Mouse (Mus musculus): Measurements from ENCODE around the gene Fam189a1. TPM values are rescaled to one million over a fixed set of nuclear protein-coding genes. Genes with fewer than 3 reads are reported as not detected.

The Fam189a1 gene
- polyA plus RNA-seq, 1 experiment from 2014 or later, result 7.7 TPM

DNA sequence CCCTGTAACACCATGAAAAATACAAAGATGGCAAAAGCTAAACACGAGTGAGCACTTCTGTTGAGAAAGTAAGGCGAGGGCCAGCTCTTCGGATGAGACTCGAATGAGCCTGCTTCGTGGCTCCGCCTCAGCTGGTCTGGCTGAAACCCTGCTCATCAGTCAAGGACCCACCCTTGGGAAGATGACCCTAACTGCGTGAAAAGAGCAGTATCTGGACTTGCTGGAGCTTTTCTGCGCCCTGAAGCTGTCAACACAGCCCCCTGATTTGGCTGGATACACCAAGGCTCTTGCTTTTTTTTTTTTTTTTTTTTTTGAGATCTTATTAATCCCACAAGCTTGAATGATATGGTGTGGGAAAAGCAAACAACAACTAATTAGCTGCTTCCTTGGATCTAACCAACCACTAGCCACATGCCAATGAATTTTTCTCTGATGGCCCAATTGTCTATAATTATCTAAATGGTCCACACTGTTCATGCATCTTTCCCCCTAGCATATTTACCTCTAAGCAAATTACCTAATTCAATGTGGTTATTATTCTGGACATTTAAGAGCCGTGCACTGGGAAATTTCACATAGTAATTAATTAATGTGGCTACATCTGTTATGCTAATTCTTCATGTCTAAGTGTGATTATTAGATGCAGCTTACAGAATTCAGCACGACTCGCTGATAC, 272.0 kb downstream of the Fam189a1 start:
- H3K4me1 ChIP-seq, result no peaks in the 10 kb centered on the region
- no peaks in the 10 kb centered on the region for H3K9me3 ChIP-seq (replicated peaks)
- H3K9ac ChIP-seq, result no peak overlapping the region
- no peaks in the 10 kb centered on the region for H3K36me3 ChIP-seq
- H3K4me3 ChIP-seq, result no peak overlapping the region
- no peak for ATAC-seq (ENCODE audit: low FRiP score)
- WGBS, result 78% methylated on average over 11 of the region's 11 CpGs
- no peak overlapping the region for H3K27ac ChIP-seq
- no peaks in the 10 kb centered on the region for H3K27me3 ChIP-seq
- no peak overlapping the region for H3K4me2 ChIP-seq (replicated peaks)

GRCm38 (mm10) chr7:64882243-64882642, 274.1 kb downstream of the Fam189a1 start:
- H3K36me3 ChIP-seq, result no peaks in the 10 kb centered on the region
- H3K9me3 ChIP-seq (replicated peaks), result no peaks in the 10 kb centered on the region
- 69% methylated on average over 6 of the region's 6 CpGs for WGBS
- H3K4me3 ChIP-seq, result no peak overlapping the region
- no peak overlapping the region for H3K9ac ChIP-seq
- no peak overlapping the region for H3K27ac ChIP-seq
- no peak overlapping the region for H3K4me2 ChIP-seq (replicated peaks)
- ATAC-seq (ENCODE audit: low FRiP score), result no peak
- H3K4me1 ChIP-seq, result no peaks in the 10 kb centered on the region
- H3K27me3 ChIP-seq, result no peaks in the 10 kb centered on the region

- no peak overlapping the region for H3K9ac ChIP-seq
- H3K4me3 ChIP-seq, result no peak overlapping the region
- no peaks in the 10 kb centered on the region for H3K36me3 ChIP-seq
- 80% methylated on average over 7 of the region's 7 CpGs for WGBS
- H3K27me3 ChIP-seq, result no peaks in the 10 kb centered on the region
- H3K9me3 ChIP-seq (replicated peaks), result no peaks in the 10 kb centered on the region
- H3K4me2 ChIP-seq (replicated peaks), result no peak overlapping the region
- no peaks in the 10 kb centered on the region for H3K4me1 ChIP-seq
- no peak overlapping the region for H3K27ac ChIP-seq
- ATAC-seq (ENCODE audit: low FRiP score), result no peak
These were observed 275.0 kb downstream of the Fam189a1 start for GRCm38 (mm10) chr7:64881387-64881786.

GRCm38 (mm10) chr7:64880415-64880814, 276.0 kb downstream of the Fam189a1 start:
- H3K4me3 ChIP-seq, result no peak overlapping the region
- no peak overlapping the region for H3K9ac ChIP-seq
- H3K36me3 ChIP-seq, result no peaks in the 10 kb centered on the region
- no peak overlapping the region for H3K4me2 ChIP-seq (replicated peaks)
- H3K9me3 ChIP-seq (replicated peaks), result no peaks in the 10 kb centered on the region
- no peaks in the 10 kb centered on the region for H3K4me1 ChIP-seq
- WGBS, result 83% methylated on average over 5 of the region's 5 CpGs
- no peak for ATAC-seq (ENCODE audit: low FRiP score)
- no peaks in the 10 kb centered on the region for H3K27me3 ChIP-seq
- H3K27ac ChIP-seq, result no peak overlapping the region

DNA sequence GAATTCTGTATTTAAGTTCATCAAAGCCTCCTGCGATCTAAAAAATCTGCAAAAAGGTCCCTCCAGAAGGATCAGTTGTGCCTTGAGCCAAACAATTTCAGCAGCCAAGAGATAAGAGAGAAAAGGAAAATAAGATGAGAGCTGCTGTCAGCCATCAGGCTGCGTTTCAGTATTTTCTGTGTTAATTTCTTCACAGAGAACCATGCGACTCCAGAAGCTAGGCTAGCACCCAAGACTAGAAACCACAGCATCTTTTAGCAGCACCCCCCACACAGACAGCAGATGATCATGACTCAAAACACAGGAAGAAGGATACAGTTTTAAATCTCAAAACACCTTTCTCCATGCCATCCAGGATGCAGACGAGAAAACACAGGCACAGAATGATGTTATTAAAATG, 281.4 kb downstream of the Fam189a1 start:
- Histone ChIP-seq H3K27ac (no peak overlapping the region), H3K36me3 (no peaks in the 10 kb centered on the region), H3K4me3 (no peak overlapping the region), H3K4me2 (replicated peaks) (no peak overlapping the region), H3K9me3 (replicated peaks) (no peaks in the 10 kb centered on the region), H3K9ac (no peak overlapping the region), H3K27me3 (no peaks in the 10 kb centered on the region), H3K4me1 (peaks cover 16% of the 10 kb centered on the region)
- WGBS, result 89% methylated on average over 4 of the region's 4 CpGs
- ATAC-seq (ENCODE audit: low FRiP score), result no peak

DNA sequence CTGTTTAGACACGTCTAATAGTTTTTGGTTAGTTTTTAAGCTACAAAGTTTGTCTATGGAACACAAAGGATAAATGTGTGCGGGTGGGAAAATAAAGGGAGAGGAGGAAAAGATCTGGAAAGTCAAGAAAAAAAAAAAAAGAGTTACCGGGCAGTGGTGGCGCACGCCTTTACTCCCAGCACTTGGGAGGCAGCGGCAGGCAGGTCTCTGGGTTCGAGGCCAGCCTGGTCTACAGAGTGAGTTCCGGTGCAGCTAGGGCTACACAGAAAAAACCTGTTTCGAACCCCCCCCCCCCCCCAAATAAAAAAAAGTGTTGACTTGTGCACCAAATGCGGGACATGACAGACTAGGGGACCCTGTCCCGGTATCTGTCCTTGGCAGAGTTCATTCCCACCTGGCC, 283.1 kb downstream of the Fam189a1 start:
- Histone ChIP-seq H3K27ac (peak overlapping the region; percentile 96), H3K9me3 (replicated peaks) (no peaks in the 10 kb centered on the region), H3K27me3 (no peaks in the 10 kb centered on the region), H3K36me3 (0 out of 2 replicates have a peak, but pooled peaks cover 2% of the 10 kb centered on the region), H3K9ac (peak overlapping the region; percentile 96; the same call in 1 of the 2 replicates), H3K4me1 (peaks cover 22% of the 10 kb centered on the region), H3K4me2 (replicated peaks) (peak overlapping the region; percentile 85), H3K4me3 (peak overlapping the region; percentile 87)
- 43% methylated on average over 11 of the region's 11 CpGs for WGBS
- ATAC-seq (ENCODE audit: low FRiP score), result no peak; the same call in 1 of the 2 replicates

GRCm38 (mm10) chr7:64872743-64873241, 283.6 kb downstream of the Fam189a1 start, which contains the start of gene Nsmce3:
Gene Nsmce3, minus strand, starts transcription at chr7:64872997.
- Histone ChIP-seq H3K9ac (peak within 1 kb of the TSS; percentile 96), H3K36me3 (0 out of 2 replicates have a peak, but pooled peaks cover 2% of the 10 kb centered on the region), H3K4me2 (replicated peaks) (peak within 1 kb of the TSS; percentile 85), H3K9me3 (replicated peaks) (no peaks in the 10 kb centered on the region), H3K27ac (peak within 1 kb of the TSS; percentile 96), H3K27me3 (no peaks in the 10 kb centered on the region), H3K4me3 (peak within 1 kb of the TSS; percentile 87), H3K4me1 (peaks cover 22% of the 10 kb centered on the region)
- ATAC-seq (ENCODE audit: low FRiP score), result peak; percentile 93
- WGBS, result under 1% methylated on average over 57 of the region's 57 CpGs

GRCm38 (mm10) chr7:64871987-64872742, 284.2 kb downstream of the Fam189a1 start:
- no peaks in the 10 kb centered on the region for H3K27me3 ChIP-seq
- peak overlapping the region; percentile 96 for H3K27ac ChIP-seq
- 2% methylated on average over 33 of the region's 33 CpGs for WGBS
- peak overlapping the region; percentile 96 for H3K9ac ChIP-seq
- H3K36me3 ChIP-seq, result 0 out of 2 replicates have a peak, but pooled peaks cover 2% of the 10 kb centered on the region
- ATAC-seq (ENCODE audit: low FRiP score), result peak; percentile 79; the same call in 1 of the 2 replicates
- H3K4me2 ChIP-seq (replicated peaks), result peak overlapping the region; percentile 85
- H3K4me3 ChIP-seq, result peak overlapping the region; percentile 87
- H3K9me3 ChIP-seq (replicated peaks), result no peaks in the 10 kb centered on the region
- H3K4me1 ChIP-seq, result peaks cover 22% of the 10 kb centered on the region

- Histone ChIP-seq H3K27me3 (no peaks in the 10 kb centered on the region), H3K36me3 (0 out of 2 replicates have a peak, but pooled peaks cover 2% of the 10 kb centered on the region), H3K9ac (no peak overlapping the region), H3K9me3 (replicated peaks) (no peaks in the 10 kb centered on the region), H3K4me2 (replicated peaks) (0 out of 2 replicates have a peak overlapping the region, but pooled peaks have one; percentile 85), H3K27ac (no peak overlapping the region), H3K4me3 (no peak overlapping the region), H3K4me1 (peaks cover 22% of the 10 kb centered on the region)
- no peak for ATAC-seq (ENCODE audit: low FRiP score)
- WGBS, result 87% methylated on average over 6 of the region's 6 CpGs
These were observed 286.8 kb downstream of the Fam189a1 start for GRCm38 (mm10) chr7:64869549-64870065.

DNA sequence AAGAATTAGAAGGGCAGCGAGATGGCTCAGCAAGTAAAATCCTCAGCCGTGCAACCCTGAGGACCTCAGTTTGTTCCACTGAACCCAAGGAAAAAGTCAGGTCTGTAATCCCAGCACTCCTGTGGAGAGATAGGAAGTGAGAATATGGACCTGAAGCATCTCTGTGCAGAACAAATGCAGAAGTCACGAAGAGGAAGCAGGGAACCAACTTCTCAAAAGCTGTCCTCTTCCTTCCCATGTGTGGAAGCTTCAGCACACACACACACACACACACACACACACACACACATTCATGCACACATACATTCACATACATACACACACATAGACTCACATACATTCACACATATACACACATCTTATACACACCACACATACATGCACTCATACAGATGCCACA, 292.8 kb downstream of the Fam189a1 start:
- no peak for ATAC-seq (ENCODE audit: low FRiP score)
- Histone ChIP-seq H3K4me2 (replicated peaks) (no peak overlapping the region), H3K9me3 (replicated peaks) (no peaks in the 10 kb centered on the region), H3K4me3 (no peak overlapping the region), H3K27ac (no peak overlapping the region), H3K9ac (no peak overlapping the region), H3K4me1 (no peaks in the 10 kb centered on the region), H3K27me3 (no peaks in the 10 kb centered on the region), H3K36me3 (no peaks in the 10 kb centered on the region)
- WGBS, result 84% methylated on average over 3 of the region's 3 CpGs

GRCm38 (mm10) chr7:64862978-64863377, 293.4 kb downstream of the Fam189a1 start:
- H3K9me3 ChIP-seq (replicated peaks), result no peaks in the 10 kb centered on the region
- no peak overlapping the region for H3K4me3 ChIP-seq
- H3K4me2 ChIP-seq (replicated peaks), result no peak overlapping the region
- H3K4me1 ChIP-seq, result no peaks in the 10 kb centered on the region
- H3K9ac ChIP-seq, result no peak overlapping the region
- no peak overlapping the region for H3K27ac ChIP-seq
- no peaks in the 10 kb centered on the region for H3K27me3 ChIP-seq
- H3K36me3 ChIP-seq, result no peaks in the 10 kb centered on the region
- 77% methylated on average over 3 of the region's 3 CpGs for WGBS
- ATAC-seq (ENCODE audit: low FRiP score), result no peak

GRCm38 (mm10) chr7:64856526-64857082, 299.8 kb downstream of the Fam189a1 start:
- H3K36me3 ChIP-seq, result no peaks in the 10 kb centered on the region
- WGBS, result 76% methylated on average over 12 of the region's 12 CpGs
- no peak overlapping the region for H3K27ac ChIP-seq
- H3K4me1 ChIP-seq, result no peaks in the 10 kb centered on the region
- H3K9ac ChIP-seq, result no peak overlapping the region
- no peak for ATAC-seq (ENCODE audit: low FRiP score)
- H3K4me3 ChIP-seq, result no peak overlapping the region
- H3K27me3 ChIP-seq, result no peaks in the 10 kb centered on the region
- H3K4me2 ChIP-seq (replicated peaks), result no peak overlapping the region
- no peaks in the 10 kb centered on the region for H3K9me3 ChIP-seq (replicated peaks)
